Mouse (Mus musculus) ES-Bruce4 (cell line): ENCODE results near the gene Plekha7. TPM values are rescaled to one million over a fixed set of nuclear protein-coding genes. Genes with fewer than 3 reads are reported as not detected.

Experiments used
- H3K27ac ChIP-seq: 2 replicates; pipeline ENCODE4 v1.5.1; 2012; ENCODE audit warnings: low read length, inconsistent platforms; ENCODE audit not compliant: insufficient read depth
- H3K27me3 ChIP-seq: 2 replicates; pipeline ENCODE4 v1.6.1; 2012; ENCODE audit warnings: mild to moderate bottlenecking, low read length, inconsistent platforms; ENCODE audit not compliant: control insufficient read depth, poor library complexity, insufficient read depth, severe bottlenecking
- H3K36me3 ChIP-seq: 2 replicates; pipeline ENCODE4 v1.6.1; 2012; ENCODE audit warnings: inconsistent platforms, mild to moderate bottlenecking, low read length, moderate library complexity; ENCODE audit not compliant: control insufficient read depth, poor library complexity, insufficient read depth, severe bottlenecking
- H3K4me1 ChIP-seq: one replicate; pipeline ENCODE4 v1.8.1; 2011; ENCODE audit warnings: low read length; ENCODE audit not compliant: control insufficient read depth, insufficient read depth
- H3K4me3 ChIP-seq: 2 replicates; pipeline ENCODE4 v1.5.1; 2011; ENCODE audit warnings: low read depth, mild to moderate bottlenecking, low read length
- H3K9ac ChIP-seq: 2 replicates; pipeline ENCODE4 v1.6.1; 2012; ENCODE audit warnings: low read depth, mild to moderate bottlenecking, inconsistent platforms; ENCODE audit not compliant: poor library complexity, severe bottlenecking
- H3K9me3 ChIP-seq: replicated peaks from 2 replicates; pipeline ENCODE4 v1.6.1; 2012; ENCODE audit warnings: mild to moderate bottlenecking, low read length, inconsistent platforms; ENCODE audit not compliant: control insufficient read depth, poor library complexity, insufficient read depth, severe bottlenecking
- CTCF ChIP-seq: IDR thresholded peaks from one replicate; pipeline ENCODE4 v1.8.1; 2011; ENCODE audit warnings: low read depth, low read length
- EP300 ChIP-seq: IDR thresholded peaks from 2 replicates; pipeline ENCODE4 v1.6.1; 2011; ENCODE audit warnings: low read depth, low read length; ENCODE audit not compliant: insufficient read depth
- POLR2A ChIP-seq: IDR thresholded peaks from one replicate; pipeline ENCODE4 v1.8.1; 2011; ENCODE audit warnings: low read length; ENCODE audit not compliant: insufficient read depth
- polyA plus RNA-seq: library from polyadenylated mRNA; stranded (reverse); fragments of >200 nt; gene quantifications from 2 replicates; pipeline ENCODE4 v1.2.4, GENCODE M21; 2011; ENCODE audit warnings: low read depth; ENCODE audit not compliant: missing spikeins, insufficient read depth, insufficient read length

Gene Plekha7
- polyA plus RNA-seq, 1 experiment, result 80.0 TPM

- Histone ChIP-seq H3K27ac (no peak overlapping the region), H3K4me3 (no peak overlapping the region), H3K4me1 (no peaks in the 10 kb centered on the region), H3K9ac (no peak overlapping the region), H3K27me3 (no peaks in the 10 kb centered on the region), H3K36me3 (0 out of 2 replicates have a peak, but pooled peaks cover 6% of the 10 kb centered on the region), H3K9me3 (no peaks in the 10 kb centered on the region)
- TF ChIP-seq POLR2A, result no peak
- no peak for TF ChIP-seq EP300
- TF ChIP-seq CTCF, result no peak
Measured at GRCm38 (mm10) chr7:116178916-116179315, 129.3 kb downstream of the Plekha7 start.

GRCm38 (mm10) chr7:116172774-116173173, 135.4 kb downstream of the Plekha7 start:
- no peak overlapping the region for H3K27ac ChIP-seq
- H3K4me3 ChIP-seq, result no peak overlapping the region
- peaks cover 20% of the 10 kb centered on the region for H3K36me3 ChIP-seq
- H3K4me1 ChIP-seq, result peaks cover 3% of the 10 kb centered on the region
- H3K9me3 ChIP-seq, result no peaks in the 10 kb centered on the region
- TF ChIP-seq EP300, result no peak
- no peak for TF ChIP-seq CTCF
- no peak for TF ChIP-seq POLR2A
- no peak overlapping the region for H3K9ac ChIP-seq
- H3K27me3 ChIP-seq, result no peaks in the 10 kb centered on the region

- no peak for TF ChIP-seq POLR2A
- TF ChIP-seq EP300, result no peak
- TF ChIP-seq CTCF, result no peak
- Histone ChIP-seq H3K27ac (no peak overlapping the region), H3K9me3 (no peaks in the 10 kb centered on the region), H3K4me3 (no peak overlapping the region), H3K9ac (no peak overlapping the region), H3K27me3 (no peaks in the 10 kb centered on the region), H3K36me3 (peaks cover 21% of the 10 kb centered on the region), H3K4me1 (peaks cover 3% of the 10 kb centered on the region)
Measured at GRCm38 (mm10) chr7:116169426-116169825, 138.8 kb downstream of the Plekha7 start.

- Histone ChIP-seq H3K9me3 (no peaks in the 10 kb centered on the region), H3K4me1 (peaks cover 3% of the 10 kb centered on the region), H3K4me3 (no peak overlapping the region), H3K36me3 (peaks cover 21% of the 10 kb centered on the region), H3K9ac (no peak overlapping the region), H3K27me3 (no peaks in the 10 kb centered on the region), H3K27ac (no peak overlapping the region)
- TF ChIP-seq CTCF, result no peak
- TF ChIP-seq POLR2A, result no peak
- TF ChIP-seq EP300, result no peak
Measured at GRCm38 (mm10) chr7:116168224-116168623, 140.0 kb downstream of the Plekha7 start.

GRCm38 (mm10) chr7:116164232-116164631, 143.9 kb downstream of the Plekha7 start:
- Histone ChIP-seq H3K27me3 (no peaks in the 10 kb centered on the region), H3K36me3 (peaks cover 16% of the 10 kb centered on the region), H3K9me3 (no peaks in the 10 kb centered on the region), H3K4me3 (no peak overlapping the region), H3K27ac (no peak overlapping the region), H3K4me1 (peaks cover 3% of the 10 kb centered on the region), H3K9ac (no peak overlapping the region)
- no peak for TF ChIP-seq EP300
- TF ChIP-seq POLR2A, result no peak
- TF ChIP-seq CTCF, result no peak

- no peaks in the 10 kb centered on the region for H3K4me1 ChIP-seq
- H3K9me3 ChIP-seq, result no peaks in the 10 kb centered on the region
- H3K9ac ChIP-seq, result no peak overlapping the region
- TF ChIP-seq POLR2A, result no peak
- no peak for TF ChIP-seq EP300
- TF ChIP-seq CTCF, result peak; percentile 60
- no peak overlapping the region for H3K4me3 ChIP-seq
- peaks cover 12% of the 10 kb centered on the region for H3K36me3 ChIP-seq
- no peak overlapping the region for H3K27ac ChIP-seq
- no peaks in the 10 kb centered on the region for H3K27me3 ChIP-seq
Measured at GRCm38 (mm10) chr7:116161544-116161943, 146.6 kb downstream of the Plekha7 start.
